11 mouse cellular contexts compared by ENCODE assay signal in the genomic region with DNA sequence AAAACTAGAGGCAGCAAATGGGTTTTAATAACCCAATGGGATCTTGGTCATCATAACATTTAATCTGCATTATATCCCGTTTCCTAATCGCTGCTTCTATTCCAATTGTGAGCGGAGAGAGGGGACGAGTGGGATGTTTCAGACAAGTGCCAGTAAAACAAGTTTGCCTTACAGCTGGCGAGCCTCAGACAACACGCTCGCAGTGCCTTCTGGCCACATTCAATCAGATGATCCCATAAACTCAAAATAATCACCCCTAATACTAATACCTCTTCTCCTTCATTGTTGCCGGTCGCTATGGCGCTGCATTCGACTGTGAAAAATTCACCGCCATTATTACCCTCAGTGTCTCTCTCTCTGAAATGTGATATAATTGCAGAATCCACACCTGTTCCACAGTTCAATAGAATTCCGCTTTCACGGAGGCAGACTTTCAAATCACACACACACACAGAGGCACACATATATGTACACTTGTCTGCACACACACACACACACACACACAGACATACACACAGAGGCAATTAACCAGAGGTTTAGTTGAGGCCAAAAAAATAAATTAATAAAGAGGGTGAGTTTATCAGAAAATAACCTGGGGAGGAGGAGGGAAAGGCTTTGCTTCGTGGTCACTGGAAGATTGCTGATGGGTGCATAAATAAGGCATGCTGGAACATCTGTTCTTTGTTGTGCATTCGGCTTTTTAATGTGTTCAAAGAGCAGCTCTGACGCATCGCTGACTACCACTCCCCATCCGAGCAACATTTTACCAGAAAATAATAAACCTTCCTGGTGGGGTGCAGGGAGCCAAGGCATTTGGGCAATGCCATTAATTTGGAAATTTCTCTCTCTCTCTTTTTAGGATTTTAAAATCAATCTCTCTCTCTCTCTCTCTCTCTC.
DNase-seq lines count a peak whose midpoint lies in the region; ATAC-seq and TF ChIP-seq lines count a peak whose summit lies in the region.
"Had no signal": no experiment of that assay in that cellular context is flagged by ENCODE, and none has a peak within 500 bp of the region (broad histone marks: within the 10 kb centered on the region; RNA-seq: fewer than 3 reads in every experiment).

No protein-coding gene starts in this region.

- no peak overlapping the region for H3K9ac ChIP-seq in midbrain, embryonic 11.5 days (ENCODE audit: low read length)
- H3K9ac ChIP-seq in forebrain, postnatal 0 days = peak overlapping the region; percentile 33
- peak overlapping the region; percentile 37 for H3K9ac ChIP-seq in neural tube, embryonic 15.5 days (replicated peaks)
- H3K9ac ChIP-seq: liver, embryonic 13.5 days had no signal

- no peak overlapping the region for H3K4me2 ChIP-seq in midbrain, embryonic 11.5 days
- H3K4me2 ChIP-seq in forebrain, postnatal 0 days (ENCODE audit: low read depth) = peak overlapping the region; percentile 26
- H3K4me2 ChIP-seq in neural tube, embryonic 15.5 days = peak overlapping the region; percentile 51
- H3K4me2 ChIP-seq: liver, embryonic 13.5 days had no signal

- WGBS in midbrain, embryonic 11.5 days = 55% methylated on average over 19 of the region's 19 CpGs
- WGBS in midbrain, embryonic 10.5 days = 68% methylated on average over 19 of the region's 19 CpGs
- WGBS in forebrain, postnatal 0 days = 25% methylated on average over 19 of the region's 19 CpGs
- WGBS in neural tube, embryonic 15.5 days = 28% methylated on average over 19 of the region's 19 CpGs

- TF ChIP-seq CTCF in forebrain, postnatal 0 days (IDR thresholded peaks at IDR 0.05; ENCODE audit: low read depth) = no peak

- no peaks in the 10 kb centered on the region for H3K27me3 ChIP-seq in midbrain, embryonic 11.5 days (ENCODE audit: control insufficient read depth, insufficient read depth, low read length)
- no peaks in the 10 kb centered on the region for H3K27me3 ChIP-seq in midbrain, embryonic 10.5 days (ENCODE audit: low read depth, poor library complexity, severe bottlenecking)
- no peaks in the 10 kb centered on the region for H3K27me3 ChIP-seq in forebrain, postnatal 0 days (ENCODE audit: insufficient read depth, low read length)
- no peaks in the 10 kb centered on the region for H3K27me3 ChIP-seq in neural tube, embryonic 15.5 days (replicated peaks)
- H3K27me3 ChIP-seq: liver, embryonic 13.5 days had no signal

- peak; percentile 84 for DNase-seq in midbrain, embryonic 11.5 days (ENCODE audit: low spot score, missing footprints)
- no peak for DNase-seq in midbrain, embryonic 10.5 days (ENCODE audit: low spot score)
- peak; percentile 46 for DNase-seq in forebrain, postnatal 0 days
- DNase-seq in lung, postnatal 14 days = peak; percentile 39
- no peak for DNase-seq in frontal cortex, postnatal 25 days (ENCODE audit: low spot score in 2 of 2)
- DNase-seq in left cerebral cortex, adult 9 months (ENCODE audit: low spot score in 2 of 2) = no peak
- no peak for DNase-seq in left cerebral cortex, postnatal 14 days (ENCODE audit: low spot score in 2 of 2)
- DNase-seq: embryo, embryonic 11 days; liver, embryonic 13.5 days; thymus, postnatal 36 days had no signal

- H3K4me1 ChIP-seq in midbrain, embryonic 11.5 days (ENCODE audit: control insufficient read depth, insufficient read depth, low read length) = peaks cover 5% of the 10 kb centered on the region; the same call in 1 of the 2 replicates
- peaks cover 10% of the 10 kb centered on the region for H3K4me1 ChIP-seq in midbrain, embryonic 10.5 days
- H3K4me1 ChIP-seq in forebrain, postnatal 0 days (ENCODE audit: insufficient read depth) = 0 out of 2 replicates have a peak, but pooled peaks cover 7% of the 10 kb centered on the region
- peaks cover 13% of the 10 kb centered on the region for H3K4me1 ChIP-seq in neural tube, embryonic 15.5 days
- H3K4me1 ChIP-seq: liver, embryonic 13.5 days had no signal

- ATAC-seq in midbrain, embryonic 11.5 days (ENCODE audit: low FRiP score) = peak; percentile 64
- peak; percentile 59 for ATAC-seq in forebrain, postnatal 0 days
- ATAC-seq in neural tube, embryonic 15.5 days (ENCODE audit: low FRiP score) = peak; percentile 80

- no peak overlapping the region for H3K4me3 ChIP-seq in midbrain, embryonic 11.5 days (ENCODE audit: low read depth, low read length)
- no peak overlapping the region for H3K4me3 ChIP-seq in midbrain, embryonic 10.5 days
- peak overlapping the region; percentile 12; the same call in 1 of the 2 replicates for H3K4me3 ChIP-seq in forebrain, postnatal 0 days (ENCODE audit: low read depth, low read length)
- H3K4me3 ChIP-seq in neural tube, embryonic 15.5 days (replicated peaks) = peak overlapping the region; percentile 24
- H3K4me3 ChIP-seq: liver, embryonic 13.5 days had no signal

- no peaks in the 10 kb centered on the region for H3K9me3 ChIP-seq in midbrain, embryonic 11.5 days (ENCODE audit: control insufficient read depth, low read length)
- H3K9me3 ChIP-seq in midbrain, embryonic 10.5 days (replicated peaks) = no peaks in the 10 kb centered on the region
- no peaks in the 10 kb centered on the region for H3K9me3 ChIP-seq in forebrain, postnatal 0 days (ENCODE audit: low read length)
- H3K9me3 ChIP-seq in neural tube, embryonic 15.5 days (replicated peaks) = no peaks in the 10 kb centered on the region
- H3K9me3 ChIP-seq: liver, embryonic 13.5 days had no signal

- H3K36me3 ChIP-seq in midbrain, embryonic 11.5 days (ENCODE audit: control insufficient read depth, insufficient read depth, low read length) = no peaks in the 10 kb centered on the region
- no peaks in the 10 kb centered on the region for H3K36me3 ChIP-seq in midbrain, embryonic 10.5 days
- H3K36me3 ChIP-seq in forebrain, postnatal 0 days (ENCODE audit: insufficient read depth) = no peaks in the 10 kb centered on the region
- H3K36me3 ChIP-seq in neural tube, embryonic 15.5 days = no peaks in the 10 kb centered on the region
- H3K36me3 ChIP-seq: liver, embryonic 13.5 days had no signal

- no peak overlapping the region for H3K27ac ChIP-seq in midbrain, embryonic 11.5 days (ENCODE audit: low read depth, low read length)
- no peak overlapping the region for H3K27ac ChIP-seq in midbrain, embryonic 10.5 days (replicated peaks)
- peak overlapping the region; percentile 50; the same call in 1 of the 2 replicates for H3K27ac ChIP-seq in forebrain, postnatal 0 days (ENCODE audit: low read depth, low read length)
- peak overlapping the region; percentile 77 for H3K27ac ChIP-seq in neural tube, embryonic 15.5 days (replicated peaks)
- H3K27ac ChIP-seq: liver, embryonic 13.5 days had no signal

- intact Hi-C loops in left cerebral cortex, postnatal 14 days (cut with DNase I) = no loop called here

Comparison
In these comparisons a context has a peak if more than half of its experiments do, and no peak if none do; other contexts are left out.
1. DNase-seq: peak in midbrain, embryonic 11.5 days (single experiment), forebrain, postnatal 0 days (single experiment) and lung, postnatal 14 days (single experiment); none in midbrain, embryonic 10.5 days (single experiment), frontal cortex, postnatal 25 days (0 of 2), left cerebral cortex, adult 9 months (0 of 2) and left cerebral cortex, postnatal 14 days (0 of 2).
2. H3K27ac ChIP-seq: peak in forebrain, postnatal 0 days (single experiment) and neural tube, embryonic 15.5 days (single experiment); none in midbrain, embryonic 11.5 days (single experiment) and midbrain, embryonic 10.5 days (single experiment).
3. H3K4me3 ChIP-seq: peak in forebrain, postnatal 0 days (single experiment) and neural tube, embryonic 15.5 days (single experiment); none in midbrain, embryonic 11.5 days (single experiment) and midbrain, embryonic 10.5 days (single experiment).
4. Peak in every context shown above with its lines, with median percentiles within 50 percentile points of each other: ATAC-seq.